Mouse (Mus musculus) CH12.LX (cell line): ENCODE measurements around the gene Slc4a4.

Source experiments
- BHLHE40 ChIP-seq: IDR thresholded peaks from 2 replicates; pipeline ENCODE4 v1.6.1; 2011; ENCODE audit warnings: mild to moderate bottlenecking, low read depth, low read length, improper control_type of control experiment
- CHD2 ChIP-seq: IDR thresholded peaks from 2 replicates; pipeline ENCODE4 v1.6.1; 2011; ENCODE audit warnings: low read length, improper control_type of control experiment
- CTCF ChIP-seq, 2 experiments: IDR thresholded peaks in 1 of 2; conservative IDR thresholded peaks in 1 of 2; 2 replicates each; pipeline ENCODE4 v1.5.1; 2011 to 2012; ENCODE audit warnings: low read depth in 2 of 2, low read length in 2 of 2, improper control_type of control experiment in 1 of 2, inconsistent platforms in 1 of 2, mild to moderate bottlenecking in 1 of 2, moderate library complexity in 1 of 2
- EP300 ChIP-seq: IDR thresholded peaks from 2 replicates; pipeline ENCODE4 v1.6.1; 2011; ENCODE audit warnings: low read length, improper control_type of control experiment
- POLR2A ChIP-seq: IDR thresholded peaks from 2 replicates; pipeline ENCODE4 v1.6.1; 2011; ENCODE audit warnings: low read depth, mild to moderate bottlenecking, improper control_type of control experiment, low read length
- TCF12 ChIP-seq: IDR thresholded peaks from 2 replicates; pipeline ENCODE4 v1.6.1; 2014; ENCODE audit warnings: low read depth, mild to moderate bottlenecking, inconsistent platforms, low read length, improper control_type of control experiment
- ZNF384 ChIP-seq: IDR thresholded peaks from 2 replicates; pipeline ENCODE4 v1.6.1; 2012; ENCODE audit warnings: low read depth, low read length, improper control_type of control experiment, inconsistent platforms

DNA sequence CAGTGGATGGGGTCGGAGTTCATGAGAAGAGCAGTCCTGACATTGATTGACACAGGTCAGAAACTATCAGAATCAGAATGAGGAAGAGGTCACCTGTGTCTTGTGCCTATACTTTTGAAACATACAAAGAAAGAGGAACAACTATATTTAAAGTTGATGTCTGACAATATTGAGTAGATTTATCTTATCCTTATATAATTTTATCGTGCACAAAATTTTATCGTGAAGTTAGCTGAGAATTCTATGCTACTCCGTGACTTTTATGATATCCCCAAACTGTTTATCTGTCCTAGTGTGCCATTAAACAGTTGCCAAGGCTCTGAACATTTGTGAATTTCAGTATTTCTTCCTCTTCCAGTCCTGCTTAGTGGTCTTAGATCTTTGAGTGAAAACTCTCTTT lies 94.1 kb downstream of the Slc4a4 start:
- TF ChIP-seq ZNF384, result no peak
- no peak for TF ChIP-seq TCF12
- no peak for TF ChIP-seq POLR2A
- no peak for TF ChIP-seq EP300
- no peak for TF ChIP-seq CHD2
- no peak for TF ChIP-seq BHLHE40
- no peak for TF ChIP-seq CTCF (conservative IDR thresholded peaks at IDR 0.05 in 1 of 2, IDR thresholded peaks at IDR 0.05 in 1 of 2; ENCODE audit: low read depth in 2 of 2, low read length in 2 of 2)
